Mouse (Mus musculus): Measurements from ENCODE around the gene Glod4.

GRCm38 (mm10) chr11:76186908-76187307 lies 56.6 kb downstream of the Glod4 start:
- TF ChIP-seq CTCF (IDR thresholded peaks at IDR 0.05; ENCODE audit: extremely low read depth, insufficient read length, insufficient replicate concordance, low read depth, low read length) (no peak), POLR2A (IDR thresholded peaks at IDR 0.05; ENCODE audit: low read depth, low read length) (no peak)

Measured in small intestine, adult 2 months (tissue).